Mouse (Mus musculus) thymus, adult 2 months (tissue): ENCODE measurements at regions not wholly inside any gene's neighbourhood (a gene's known extent, or its start where the extent isn't known, plus 50 kb on each side); places are given as distances from the start of the nearest gene placed in this dataset.

ENCODE experiments used
- DNase-seq: peaks from one replicate; pipeline ENCODE4 v3.0.0; 2021
- H3K27ac ChIP-seq: fragments of 200-500 bp; 2 replicates; pipeline ENCODE4 v1.5.1; 2012; ENCODE audit warnings: low read length, control low read depth; ENCODE audit not compliant: control insufficient read depth, insufficient read depth
- H3K27me3 ChIP-seq: fragments of 200-500 bp; 2 replicates; pipeline ENCODE4 v1.6.1; 2012; ENCODE audit warnings: mild to moderate bottlenecking, low read length, moderate library complexity, mixed read lengths; ENCODE audit not compliant: control insufficient read depth, insufficient read depth
- H3K36me3 ChIP-seq: fragments of 200-500 bp; 2 replicates; pipeline ENCODE4 v1.6.1; 2012; ENCODE audit warnings: mild to moderate bottlenecking, low read length, moderate library complexity; ENCODE audit not compliant: control insufficient read depth, insufficient read depth
- H3K4me1 ChIP-seq: fragments of 200-500 bp; replicated peaks from 2 replicates; pipeline ENCODE4 v1.6.1; 2012; ENCODE audit warnings: low read length; ENCODE audit not compliant: control insufficient read depth, insufficient read depth
- H3K4me3 ChIP-seq: fragments of 200-500 bp; 2 replicates; pipeline ENCODE4 v1.5.1; 2012; ENCODE audit warnings: mild to moderate bottlenecking, low read length, control low read depth, moderate library complexity; ENCODE audit not compliant: control insufficient read depth, insufficient read depth
- CTCF ChIP-seq: fragments of 200-500 bp; IDR thresholded peaks from 2 replicates; pipeline ENCODE4 v1.5.1; 2012; ENCODE audit warnings: mild to moderate bottlenecking, control low read depth, low read length, moderate library complexity, borderline replicate concordance; ENCODE audit not compliant: control insufficient read depth, poor library complexity, insufficient read depth; ENCODE audit errors: extremely low read depth
- POLR2A ChIP-seq: fragments of 200-500 bp; IDR thresholded peaks from 2 replicates; pipeline ENCODE4 v1.6.1; 2012; ENCODE audit warnings: mild to moderate bottlenecking, low read length, control low read depth, moderate library complexity; ENCODE audit not compliant: control insufficient read depth, poor library complexity, insufficient read depth; ENCODE audit errors: extremely low read depth
- WGBS: fragments of 180-500 bp; shearing (Covaris S2); methylation state at CpG from one replicate; pipeline ENCODE4 v1.1.7; 2018; 5-methylcytosine and 5-hydroxymethylcytosine counted together

GRCm38 (mm10) chr13:52057456-52057855, 211.0 kb downstream of the Gadd45g start:
- H3K36me3 ChIP-seq: no peaks in the 10 kb centered on the region
- 92% methylated on average over 10 of the region's 10 CpGs for WGBS
- H3K4me3 ChIP-seq: no peak overlapping the region
- no peak for DNase-seq
- H3K4me1 ChIP-seq: peaks cover 8% of the 10 kb centered on the region
- TF ChIP-seq POLR2A: no peak
- no peak for TF ChIP-seq CTCF
- no peaks in the 10 kb centered on the region for H3K27me3 ChIP-seq
- H3K27ac ChIP-seq: no peak overlapping the region

- TF ChIP-seq POLR2A: no peak
- no peak for TF ChIP-seq CTCF
- Histone ChIP-seq H3K36me3 (no peaks in the 10 kb centered on the region), H3K4me3 (no peak overlapping the region), H3K27ac (no peak overlapping the region), H3K27me3 (no peaks in the 10 kb centered on the region), H3K4me1 (peaks cover 10% of the 10 kb centered on the region)
- no peak for DNase-seq
- 75% methylated on average over 22 of the region's 22 CpGs for WGBS
These were observed 213.4 kb downstream of the Gadd45g start for GRCm38 (mm10) chr13:52059756-52060417.

GRCm38 (mm10) chr13:52060418-52060870, 214.0 kb downstream of the Gadd45g start:
- H3K27ac ChIP-seq: no peak overlapping the region
- TF ChIP-seq CTCF (no peak), POLR2A (no peak)

GRCm38 (mm10) chr13:52061454-52061853, 215.0 kb downstream of the Gadd45g start:
- peaks cover 10% of the 10 kb centered on the region for H3K4me1 ChIP-seq
- H3K27me3 ChIP-seq: no peaks in the 10 kb centered on the region
- DNase-seq: no peak
- H3K27ac ChIP-seq: no peak overlapping the region
- TF ChIP-seq CTCF (no peak), POLR2A (no peak)
- H3K36me3 ChIP-seq: no peaks in the 10 kb centered on the region
- no peak overlapping the region for H3K4me3 ChIP-seq

More at GRCm38 (mm10) chr13:52060418-52060870, 214.0 kb downstream of the Gadd45g start:
- DNase-seq: no peak
- Histone ChIP-seq H3K27me3 (no peaks in the 10 kb centered on the region), H3K4me1 (peaks cover 10% of the 10 kb centered on the region), H3K4me3 (no peak overlapping the region), H3K36me3 (no peaks in the 10 kb centered on the region)
- WGBS: 93% methylated on average over 10 of the region's 10 CpGs

- no peak for DNase-seq
- no peak overlapping the region for H3K27ac ChIP-seq
- TF ChIP-seq POLR2A: no peak
- TF ChIP-seq CTCF: no peak
- WGBS: 57% methylated on average over 4 of the region's 4 CpGs
- H3K4me1 ChIP-seq: peaks cover 10% of the 10 kb centered on the region
- no peaks in the 10 kb centered on the region for H3K36me3 ChIP-seq
- no peak overlapping the region for H3K4me3 ChIP-seq
- H3K27me3 ChIP-seq: no peaks in the 10 kb centered on the region
These were observed 215.4 kb downstream of the Gadd45g start for GRCm38 (mm10) chr13:52061881-52062280.

GRCm38 (mm10) chr13:52062576-52062975, 216.1 kb downstream of the Gadd45g start:
- TF ChIP-seq POLR2A (no peak), CTCF (no peak)
- H3K27me3 ChIP-seq: no peaks in the 10 kb centered on the region
- no peak overlapping the region for H3K27ac ChIP-seq
- 100% methylated on average over 1 of the region's 1 CpGs for WGBS
- H3K4me1 ChIP-seq: peaks cover 10% of the 10 kb centered on the region
- DNase-seq: no peak
- H3K36me3 ChIP-seq: no peaks in the 10 kb centered on the region
- H3K4me3 ChIP-seq: no peak overlapping the region
